Mouse (Mus musculus) ovary, postnatal 36 days (tissue): ENCODE measurements around the gene Spint4.

Experiments
- DNase-seq: peaks from one replicate; pipeline ENCODE4 v3.0.0; 2022; ENCODE audit warnings: low spot score, mixed read lengths

Spint4 gene

DNA sequence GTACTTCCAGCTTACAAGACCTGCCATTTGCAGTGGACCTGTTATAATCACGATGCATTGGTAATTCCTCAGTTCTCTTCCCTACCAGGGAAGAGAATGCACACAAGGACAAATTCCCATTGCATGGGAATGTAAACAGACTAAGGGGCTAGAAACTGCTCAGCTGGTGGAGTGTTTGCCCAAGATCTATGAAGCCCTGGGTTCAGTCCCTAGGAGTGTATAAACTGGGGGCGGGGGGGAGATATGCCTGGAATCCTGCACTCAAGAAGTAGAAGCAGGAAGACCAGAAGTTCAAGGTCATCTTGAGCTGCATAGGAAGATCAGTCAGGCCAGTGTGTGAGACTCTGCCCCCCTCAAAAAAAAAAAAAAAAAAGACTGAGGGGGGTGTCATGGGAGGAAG, 35.0 kb downstream of the Spint4 start:
- no peak for DNase-seq

DNA sequence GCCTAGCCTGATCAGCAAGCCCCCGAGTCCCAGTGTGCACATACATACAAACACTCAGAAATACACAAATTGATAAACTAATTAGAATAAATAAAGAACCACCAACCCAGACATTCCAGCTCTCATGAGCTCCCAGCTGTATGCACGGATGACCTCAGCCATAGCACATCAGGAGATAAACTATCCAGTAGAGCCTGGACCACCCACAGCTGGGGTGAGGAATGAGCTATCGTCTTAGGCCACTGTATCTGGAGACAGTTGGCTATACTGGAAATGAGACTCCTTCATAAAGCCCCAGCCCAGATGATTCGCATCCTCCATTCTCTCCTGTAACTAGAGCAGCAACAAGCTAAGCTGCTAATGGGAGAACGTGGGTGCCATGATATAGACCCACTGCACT, 36.5 kb downstream of the Spint4 start:
- no peak for DNase-seq

GRCm38 (mm10) chr2:164735446-164735845, 37.1 kb downstream of the Spint4 start:
- DNase-seq: no peak

GRCm38 (mm10) chr2:164737377-164738090, 39.2 kb downstream of the Spint4 start:
- no peak for DNase-seq

DNA sequence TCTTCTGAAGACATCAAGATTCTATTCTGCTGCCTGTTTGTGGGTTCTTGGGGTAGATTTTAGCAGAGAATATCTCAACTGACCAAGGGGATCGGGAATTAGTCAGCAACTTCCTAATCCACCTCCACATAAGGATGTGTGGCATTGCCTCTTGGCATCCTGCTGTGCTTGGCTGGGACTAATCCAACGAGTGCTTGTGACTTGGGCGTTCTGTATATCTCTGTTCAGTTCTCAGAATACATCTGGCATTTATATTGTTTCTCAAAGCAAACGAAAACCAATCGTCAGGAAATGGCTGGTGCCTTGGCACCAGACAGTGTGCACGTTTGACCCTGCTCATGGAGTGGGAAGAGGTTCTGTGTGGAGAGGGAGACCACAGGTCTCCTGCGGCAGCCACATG, 41.6 kb downstream of the Spint4 start:
- DNase-seq: no peak

DNA sequence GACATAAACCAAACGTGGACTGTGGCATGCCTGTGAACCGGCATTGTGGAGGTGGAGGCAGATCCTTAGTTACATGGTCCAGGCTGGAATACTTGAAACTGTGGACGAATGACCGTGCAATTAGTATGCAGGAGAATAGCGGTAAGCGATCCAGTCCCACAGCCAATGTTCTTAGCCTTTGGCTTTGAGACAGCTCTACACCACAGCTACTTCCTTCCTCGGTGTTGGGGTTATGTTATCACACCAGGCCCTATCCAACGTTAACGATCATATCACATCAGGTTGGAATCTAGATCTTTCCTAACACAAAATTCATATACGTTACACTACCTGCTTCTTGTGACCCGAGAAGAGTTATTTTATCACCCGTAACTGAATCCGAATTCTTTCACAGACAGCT, 46.7 kb downstream of the Spint4 start:
- DNase-seq: no peak

- DNase-seq: peak; percentile 93
These were observed 47.7 kb downstream of the Spint4 start, which contains the start of the genes Wfdc3 and Dnttip1 for GRCm38 (mm10) chr2:164745843-164746479. Gene Wfdc3 (minus strand): TSS chr2:164745931. Gene Dnttip1 (plus strand): TSS chr2:164745983.

DNA sequence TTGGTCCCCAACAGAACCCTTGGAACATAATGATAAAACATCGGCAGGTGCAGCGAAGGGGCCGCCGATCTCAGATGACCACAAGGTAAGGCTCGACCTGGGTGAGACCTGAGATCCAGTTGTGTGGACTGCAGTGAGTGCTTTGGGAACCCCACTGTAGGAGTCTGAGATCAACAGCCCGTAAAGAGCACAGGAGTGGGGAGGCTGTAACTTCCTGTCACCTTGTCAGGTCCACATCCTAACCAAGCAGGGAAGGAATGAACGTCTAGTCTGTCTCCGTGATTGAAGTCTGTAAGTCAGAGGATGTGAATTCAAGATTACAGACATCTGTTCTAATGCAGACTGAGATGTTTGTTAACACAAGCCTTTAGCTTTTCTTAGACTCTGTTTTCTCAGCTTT, 48.4 kb downstream of the Spint4 start:
- no peak for DNase-seq

DNA sequence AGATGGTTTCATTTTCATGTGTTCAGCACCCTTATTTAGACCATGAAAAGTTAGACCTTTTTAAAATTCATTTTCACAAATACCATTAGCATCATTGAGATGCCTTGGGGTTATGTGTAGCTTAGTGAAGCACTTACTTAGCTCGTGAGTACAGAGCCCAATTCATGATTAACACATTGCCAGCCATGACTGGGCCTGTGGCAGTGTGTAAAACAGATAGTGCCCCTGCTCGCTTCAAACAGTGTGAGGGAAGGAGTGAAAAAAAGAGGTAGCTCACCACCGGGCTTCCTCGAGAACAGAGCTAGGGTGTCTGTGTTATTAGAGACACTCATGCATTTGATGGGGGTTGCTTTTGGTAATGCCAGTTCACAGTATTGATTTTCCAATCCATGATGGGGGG, 49.9 kb downstream of the Spint4 start:
- DNase-seq: no peak

GRCm38 (mm10) chr2:164748991-164749390, 50.7 kb downstream of the Spint4 start:
- no peak for DNase-seq
